Mouse (Mus musculus) thymus, adult 2 months (tissue): ENCODE data around the gene Sdad1. TPM values are rescaled to one million over a fixed set of nuclear protein-coding genes. Genes with fewer than 3 reads are reported as not detected.
"Not testable (repeated sequence)": the region's sequence is repeated elsewhere in the genome, so short reads cannot be mapped to it uniquely, and the experiment has no call there.

Experiments used
- DNase-seq: peaks from one replicate; pipeline ENCODE4 v3.0.0; 2021
- H3K27ac ChIP-seq: fragments of 200-500 bp; 2 replicates; pipeline ENCODE4 v1.5.1; 2012; ENCODE audit warnings: low read length, control low read depth; ENCODE audit not compliant: control insufficient read depth, insufficient read depth
- H3K27me3 ChIP-seq: fragments of 200-500 bp; 2 replicates; pipeline ENCODE4 v1.6.1; 2012; ENCODE audit warnings: mild to moderate bottlenecking, low read length, moderate library complexity, mixed read lengths; ENCODE audit not compliant: control insufficient read depth, insufficient read depth
- H3K36me3 ChIP-seq: fragments of 200-500 bp; 2 replicates; pipeline ENCODE4 v1.6.1; 2012; ENCODE audit warnings: mild to moderate bottlenecking, low read length, moderate library complexity; ENCODE audit not compliant: control insufficient read depth, insufficient read depth
- H3K4me1 ChIP-seq: fragments of 200-500 bp; replicated peaks from 2 replicates; pipeline ENCODE4 v1.6.1; 2012; ENCODE audit warnings: low read length; ENCODE audit not compliant: control insufficient read depth, insufficient read depth
- H3K4me3 ChIP-seq: fragments of 200-500 bp; 2 replicates; pipeline ENCODE4 v1.5.1; 2012; ENCODE audit warnings: mild to moderate bottlenecking, low read length, control low read depth, moderate library complexity; ENCODE audit not compliant: control insufficient read depth, insufficient read depth
- CTCF ChIP-seq: fragments of 200-500 bp; IDR thresholded peaks from 2 replicates; pipeline ENCODE4 v1.5.1; 2012; ENCODE audit warnings: mild to moderate bottlenecking, control low read depth, low read length, moderate library complexity, borderline replicate concordance; ENCODE audit not compliant: control insufficient read depth, poor library complexity, insufficient read depth; ENCODE audit errors: extremely low read depth
- POLR2A ChIP-seq: fragments of 200-500 bp; IDR thresholded peaks from 2 replicates; pipeline ENCODE4 v1.6.1; 2012; ENCODE audit warnings: mild to moderate bottlenecking, low read length, control low read depth, moderate library complexity; ENCODE audit not compliant: control insufficient read depth, poor library complexity, insufficient read depth; ENCODE audit errors: extremely low read depth
- WGBS: fragments of 180-500 bp; shearing (Covaris S2); methylation state at CpG from one replicate; pipeline ENCODE4 v1.1.7; 2018; 5-methylcytosine and 5-hydroxymethylcytosine counted together
- polyA plus RNA-seq: library from polyadenylated mRNA; depleted of rRNA; stranded (reverse); fragments of >200 nt; gene quantifications from 2 replicates; pipeline ENCODE4 v1.2.3, GENCODE M21; 2012; rRNA removed

Gene Sdad1
- polyA plus RNA-seq: 15.8 and 18.1 TPM in 2 replicates

- Histone ChIP-seq H3K36me3 (peaks cover 3% of the 10 kb centered on the region), H3K4me3 (peak within 1 kb of the TSS; percentile 91), H3K27ac (no peak within 1 kb of the TSS), H3K4me1 (peaks cover 6% of the 10 kb centered on the region), H3K27me3 (no peaks in the 10 kb centered on the region)
- 4% methylated on average over 41 of the region's 41 CpGs for WGBS
- TF ChIP-seq CTCF (peak; percentile 21; the same call in 1 of the 2 replicates), POLR2A (0 out of 2 replicates have a peak, but pooled peaks have one; percentile 15)
- DNase-seq: peak; percentile 93
These were observed at the start of gene Sdad1 for GRCm38 (mm10) chr5:92309681-92310511. Gene Sdad1, minus strand, starts transcription at chr5:92310479.

- no peak overlapping the region for H3K4me3 ChIP-seq
- H3K27me3 ChIP-seq: no peaks in the 10 kb centered on the region
- no peak overlapping the region for H3K27ac ChIP-seq
- H3K36me3 ChIP-seq: no peaks in the 10 kb centered on the region
- TF ChIP-seq CTCF (no peak), POLR2A (no peak)
- 0 out of 2 replicates have a peak, but pooled peaks cover 2% of the 10 kb centered on the region for H3K4me1 ChIP-seq
- no peak for DNase-seq
- 90% methylated on average over 11 of the region's 11 CpGs for WGBS
These were observed 48.6 kb upstream of the Sdad1 start for GRCm38 (mm10) chr5:92358767-92359455.

- no peak for TF ChIP-seq CTCF
- TF ChIP-seq POLR2A: no peak
- WGBS: 40% methylated on average over 12 of the region's 12 CpGs
- no peaks in the 10 kb centered on the region for H3K36me3 ChIP-seq
- no peaks in the 10 kb centered on the region for H3K27me3 ChIP-seq
- peaks cover 4% of the 10 kb centered on the region for H3K4me1 ChIP-seq
- H3K27ac ChIP-seq: no peak overlapping the region
- no peak for DNase-seq
- no peak overlapping the region for H3K4me3 ChIP-seq
These were observed 47.8 kb upstream of the Sdad1 start for GRCm38 (mm10) chr5:92358033-92358432.

GRCm38 (mm10) chr5:92353517-92353916, 43.2 kb upstream of the Sdad1 start:
- WGBS: under 1% methylated on average over 11 of the region's 11 CpGs
- no peaks in the 10 kb centered on the region for H3K27me3 ChIP-seq
- H3K27ac ChIP-seq: no peak overlapping the region
- no peak for TF ChIP-seq POLR2A
- TF ChIP-seq CTCF: no peak
- peaks cover 7% of the 10 kb centered on the region for H3K4me1 ChIP-seq
- peak overlapping the region; percentile 44 for H3K4me3 ChIP-seq
- peak; percentile 46 for DNase-seq
- H3K36me3 ChIP-seq: no peaks in the 10 kb centered on the region

- not testable (repeated sequence) for DNase-seq, H3K27me3 ChIP-seq, H3K36me3 ChIP-seq, H3K4me1 ChIP-seq, H3K27ac ChIP-seq, H3K4me3 ChIP-seq
- 95% methylated on average over 4 of the region's 4 CpGs for WGBS
These were observed 42.4 kb upstream of the Sdad1 start for GRCm38 (mm10) chr5:92352716-92353115.

GRCm38 (mm10) chr5:92349731-92350130, 39.5 kb upstream of the Sdad1 start:
- TF ChIP-seq POLR2A: no peak
- WGBS: 89% methylated on average over 7 of the region's 7 CpGs
- no peaks in the 10 kb centered on the region for H3K27me3 ChIP-seq
- DNase-seq: no peak
- H3K27ac ChIP-seq: no peak overlapping the region
- H3K36me3 ChIP-seq: no peaks in the 10 kb centered on the region
- H3K4me3 ChIP-seq: no peak overlapping the region
- peaks cover 8% of the 10 kb centered on the region for H3K4me1 ChIP-seq
